Mouse (Mus musculus): ENCODE measurements around the gene Rbms1.

DNA sequence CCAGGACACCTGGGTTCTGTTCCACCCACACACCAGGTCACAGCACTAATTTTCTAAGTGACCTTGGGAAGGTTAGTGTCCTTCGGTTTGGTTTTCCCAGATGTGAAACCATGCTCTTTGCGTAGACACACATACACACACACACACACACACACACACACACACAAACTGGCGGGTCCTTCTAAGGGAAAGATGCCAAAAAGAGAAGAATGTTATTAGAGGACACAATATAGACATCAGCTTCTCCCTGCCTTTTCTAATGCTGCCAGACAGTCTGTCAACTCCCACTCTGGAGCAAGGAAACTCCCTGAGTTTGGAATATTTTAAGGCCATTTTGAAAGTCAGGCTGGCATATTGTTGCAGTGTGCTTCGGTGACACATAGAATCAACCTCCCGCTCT is 624 bp upstream of the Rbms1 start:
- TF ChIP-seq CTCF (IDR thresholded peaks at IDR 0.05; ENCODE audit: extremely low read depth, insufficient read depth, insufficient read length, insufficient replicate concordance) (no peak), POLR2A (IDR thresholded peaks at IDR 0.05; ENCODE audit: low read depth, low read length) (no peak)
